Mouse (Mus musculus) WW6 (cell line): Measurements from ENCODE around the gene Wbp1l.

ENCODE experiments used
- DNase-seq: peaks from one replicate; pipeline ENCODE4 v3.0.0-alpha.2; 2013; ENCODE audit warnings: low read depth, low spot score

Wbp1l gene

DNA sequence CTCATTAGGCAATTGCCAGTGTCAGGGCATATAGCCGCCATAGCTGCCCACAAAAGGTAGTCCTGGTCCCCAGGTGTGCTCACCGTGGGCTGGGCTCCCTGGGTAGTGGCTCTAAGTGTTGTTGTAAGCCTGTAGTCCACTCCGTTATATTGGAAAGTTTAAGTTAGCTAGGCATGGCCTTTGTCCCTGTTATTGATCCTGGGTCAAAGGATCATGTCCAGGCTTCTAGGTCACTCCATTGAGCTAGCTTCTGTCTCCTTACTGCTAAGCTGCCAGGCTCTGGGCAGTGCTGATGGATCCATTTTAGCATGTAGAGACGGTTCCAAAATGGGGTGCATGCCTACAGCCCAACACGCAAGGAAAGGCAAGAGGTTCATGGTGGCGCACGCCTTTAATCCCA is 59.5 kb downstream of the Wbp1l start:
- DNase-seq: no peak

DNA sequence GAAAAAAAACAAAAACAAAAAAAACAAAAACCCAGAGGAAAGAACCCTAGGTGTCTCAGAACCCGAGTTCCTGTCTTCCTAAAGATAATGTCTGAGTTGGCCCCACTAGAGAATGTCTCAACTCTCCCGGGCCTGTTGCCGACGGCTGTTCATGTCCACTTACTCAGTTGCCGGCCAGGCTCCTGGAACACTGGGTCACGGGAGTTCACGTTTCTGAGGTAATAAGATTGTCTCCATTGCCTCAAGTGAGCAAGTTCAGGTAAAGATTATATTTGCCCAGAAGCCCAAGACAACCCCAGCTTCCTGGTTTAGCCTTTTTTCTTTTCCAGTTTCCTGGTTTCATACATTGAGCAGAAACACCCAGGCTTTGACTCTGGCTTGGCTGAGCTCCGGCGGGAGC is 60.0 kb downstream of the Wbp1l start:
- no peak for DNase-seq

DNA sequence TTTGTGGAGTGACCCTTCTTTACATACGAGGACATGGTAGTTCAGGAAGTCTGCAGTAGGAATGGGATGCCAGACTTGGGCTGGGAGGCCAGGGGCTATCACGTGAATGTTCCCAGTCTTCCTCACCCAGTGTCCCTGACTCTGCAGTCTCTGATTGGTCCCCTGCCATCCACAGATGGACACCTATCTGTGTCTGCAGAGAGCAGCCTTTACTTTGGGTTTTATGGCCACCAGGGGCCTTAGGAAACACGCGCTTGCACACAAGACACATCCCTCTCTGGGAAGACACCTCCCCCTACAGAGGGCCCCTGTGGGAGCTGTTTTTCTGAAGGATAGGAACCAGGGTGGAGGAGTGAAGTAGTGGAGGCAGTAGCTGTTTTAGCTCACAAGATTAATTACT is 62.6 kb downstream of the Wbp1l start:
- DNase-seq: no peak

DNA sequence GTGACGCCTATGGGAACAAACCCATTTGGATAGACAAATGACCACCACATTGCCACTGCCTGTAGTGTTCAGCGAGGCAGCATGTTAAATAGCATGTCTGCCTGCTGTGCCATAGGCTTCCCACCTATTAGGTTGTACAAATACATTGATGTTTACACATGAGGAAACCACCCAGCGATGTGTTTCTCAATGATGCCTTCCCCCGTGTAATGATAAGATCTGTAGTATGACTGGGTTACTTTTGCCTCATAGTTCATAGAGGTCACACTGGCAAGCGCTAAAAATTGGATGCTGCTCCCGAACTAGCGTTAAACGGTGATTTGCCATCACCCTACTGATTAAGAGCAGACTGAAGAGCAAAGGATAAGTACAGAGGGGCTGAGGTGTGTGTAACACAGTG is 63.3 kb downstream of the Wbp1l start:
- DNase-seq: no peak

DNA sequence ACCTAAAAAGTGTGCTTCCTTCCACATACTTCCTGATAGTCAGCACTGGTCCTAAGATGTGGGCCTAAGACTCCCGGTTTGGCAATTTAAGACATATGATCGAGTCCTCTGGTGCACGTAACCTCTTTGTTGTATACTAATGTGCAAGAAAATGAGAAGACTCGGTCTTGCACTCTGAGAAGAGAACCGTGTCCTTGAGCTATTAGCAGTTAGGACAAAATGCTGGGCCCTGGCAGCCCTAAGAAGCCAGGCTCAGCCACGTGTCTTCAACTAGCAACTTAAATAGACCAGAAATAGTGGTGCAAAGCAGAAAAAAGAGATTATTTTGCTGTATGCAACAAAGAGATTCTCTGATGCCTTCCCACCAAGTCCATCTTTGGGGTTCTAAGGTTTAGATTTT is 63.9 kb downstream of the Wbp1l start:
- no peak for DNase-seq

DNA sequence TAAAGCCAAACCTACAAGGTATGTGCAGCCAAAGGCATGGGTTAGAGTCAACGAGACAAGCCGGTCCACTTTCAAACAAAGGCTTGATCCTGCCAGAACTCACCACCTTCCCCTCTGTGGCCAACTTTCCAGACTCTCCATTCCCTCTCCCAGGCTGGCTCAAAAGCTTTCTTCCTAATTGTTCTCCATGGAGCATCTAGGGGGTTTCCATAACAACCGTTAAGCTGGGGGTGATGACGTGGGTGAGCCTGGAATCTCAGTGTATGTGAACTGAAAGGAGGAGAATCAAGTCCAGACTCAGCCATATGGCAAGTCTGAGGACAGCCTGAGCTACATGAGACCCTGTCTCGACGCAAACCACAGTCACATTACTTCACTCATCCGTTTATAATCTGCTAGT is 66.6 kb downstream of the Wbp1l start:
- no peak for DNase-seq

DNA sequence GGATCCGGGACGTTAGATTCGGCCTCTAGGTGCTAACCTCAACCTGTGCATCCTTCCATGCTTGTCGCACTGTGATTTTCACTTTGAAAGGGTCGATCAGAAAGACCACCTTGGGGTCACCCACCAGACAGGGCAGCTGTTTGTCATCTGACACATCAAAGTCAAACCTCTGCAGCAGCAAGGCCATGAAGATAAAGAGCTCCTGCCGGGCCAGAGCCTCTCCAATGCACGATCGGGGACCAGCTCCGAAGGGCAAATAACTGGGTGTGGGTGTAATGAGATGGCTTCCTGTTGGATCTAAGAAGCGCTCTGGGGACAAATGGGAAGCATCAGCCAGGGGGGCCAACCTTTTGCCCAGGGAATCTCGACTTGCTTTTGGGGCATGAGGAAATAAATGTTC is 68.4 kb downstream of the Wbp1l start:
- no peak for DNase-seq

DNA sequence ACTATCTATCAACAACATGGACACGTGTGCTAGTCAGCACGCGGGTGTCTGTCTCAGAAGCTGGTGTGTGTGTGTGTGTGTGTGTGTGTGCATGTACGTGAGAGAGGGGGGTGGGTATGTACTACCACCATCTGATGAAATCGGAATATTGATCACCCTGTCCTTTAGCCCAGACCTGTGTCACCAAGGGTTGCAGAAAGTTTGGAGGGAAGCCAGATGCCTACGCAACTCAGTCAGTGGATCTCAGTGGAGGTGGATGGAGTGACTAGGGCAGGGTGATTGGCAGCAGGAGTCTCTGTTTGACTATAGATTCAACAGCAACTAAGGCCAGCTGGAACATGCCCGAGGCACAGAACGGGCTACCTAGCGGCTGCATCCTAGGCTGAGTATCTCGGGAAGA is 69.4 kb downstream of the Wbp1l start:
- no peak for DNase-seq

DNA sequence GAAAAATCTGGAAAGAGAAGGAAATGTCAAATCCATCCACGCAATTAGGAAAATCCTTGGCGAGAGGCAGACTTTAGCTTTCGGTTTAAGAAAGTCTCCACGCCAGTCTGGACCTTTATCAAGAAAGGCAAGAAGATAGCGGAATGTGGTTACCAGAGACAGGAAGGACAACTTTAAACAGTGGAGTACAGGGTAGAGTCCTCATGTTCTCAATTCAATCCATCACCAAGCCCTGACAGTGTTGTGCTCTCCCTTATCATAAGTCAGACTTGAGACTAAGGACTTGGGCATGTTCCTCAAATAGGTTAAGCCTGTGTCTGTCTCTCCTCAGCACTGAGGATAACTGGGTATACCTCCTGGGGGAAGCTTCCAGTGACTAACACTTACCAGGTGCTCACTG is 70.9 kb downstream of the Wbp1l start:
- no peak for DNase-seq

DNA sequence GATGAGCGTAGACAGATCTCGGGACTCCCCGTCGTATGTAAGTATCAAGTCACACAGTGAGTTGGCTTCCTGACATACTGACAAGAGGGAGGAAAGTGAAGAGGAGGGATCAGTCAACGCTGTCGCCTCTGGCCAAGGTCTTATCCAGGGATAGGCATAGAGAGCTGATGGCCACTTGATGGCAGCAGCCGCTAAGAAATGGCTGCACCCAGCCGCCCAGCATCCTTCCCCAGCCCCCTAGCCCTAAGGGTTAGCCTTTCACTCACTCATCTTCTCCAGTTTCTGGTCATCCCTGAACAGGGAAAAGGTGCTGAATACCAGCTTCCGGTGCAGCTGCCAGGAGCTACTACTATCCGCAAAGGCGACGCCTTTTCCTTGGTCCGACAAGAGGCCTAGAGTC is 71.8 kb downstream of the Wbp1l start:
- DNase-seq: peak; percentile 34

DNA sequence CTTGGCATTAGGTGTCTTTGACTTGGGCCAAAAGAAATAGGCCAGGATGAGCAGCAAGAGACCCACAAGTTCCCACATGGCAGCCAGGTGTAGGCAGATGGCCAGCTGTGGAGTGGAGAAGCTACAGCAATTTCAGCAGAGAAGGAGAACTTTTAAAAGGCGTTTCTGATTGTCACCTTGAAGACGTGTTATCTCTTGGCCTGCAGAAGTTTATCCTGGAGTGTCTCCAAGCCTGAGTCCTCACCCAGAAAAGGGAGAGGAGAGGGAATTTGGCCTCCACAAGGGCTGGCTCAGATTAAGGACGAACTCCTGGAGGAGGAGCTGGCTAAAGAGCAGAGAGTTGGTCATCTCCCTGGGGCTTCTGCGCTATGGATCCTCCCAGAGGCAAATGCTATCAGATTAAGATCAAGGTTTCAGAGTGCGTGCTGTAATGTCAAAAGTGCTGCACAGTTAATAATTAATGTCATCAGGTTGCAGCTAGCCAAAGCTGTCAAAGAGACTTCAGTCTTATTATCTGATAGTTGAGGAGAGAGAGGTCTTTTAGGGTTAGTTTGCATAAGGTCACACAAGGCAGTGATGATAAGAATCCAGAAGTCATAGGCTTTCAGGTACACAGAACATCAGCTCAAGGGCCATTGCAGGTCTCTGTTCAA is 74.0 kb downstream of the Wbp1l start, which contains the start of gene Cyp17a1:
TSS of gene Cyp17a1 (minus strand) at position 407 of the 653 bp plus-strand sequence.
- DNase-seq: no peak

DNA sequence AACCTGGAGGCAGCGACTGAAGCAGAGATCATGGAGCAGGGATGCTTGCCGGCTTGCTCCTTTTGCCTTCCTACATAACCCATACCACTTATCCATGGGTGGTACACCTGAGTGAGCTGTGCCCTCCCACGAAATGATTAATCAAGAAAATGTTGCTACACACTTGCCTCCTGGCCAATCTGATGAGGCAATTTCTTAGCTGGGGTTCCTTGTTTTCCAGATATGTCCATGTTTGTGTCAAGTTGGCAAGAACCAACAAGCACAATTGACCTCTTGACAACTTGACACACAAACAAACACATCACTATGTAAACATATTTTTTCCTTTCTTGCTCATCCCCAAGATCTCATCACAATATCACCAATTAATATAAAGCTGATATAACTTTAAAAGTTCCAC is 76.8 kb downstream of the Wbp1l start:
- no peak for DNase-seq

DNA sequence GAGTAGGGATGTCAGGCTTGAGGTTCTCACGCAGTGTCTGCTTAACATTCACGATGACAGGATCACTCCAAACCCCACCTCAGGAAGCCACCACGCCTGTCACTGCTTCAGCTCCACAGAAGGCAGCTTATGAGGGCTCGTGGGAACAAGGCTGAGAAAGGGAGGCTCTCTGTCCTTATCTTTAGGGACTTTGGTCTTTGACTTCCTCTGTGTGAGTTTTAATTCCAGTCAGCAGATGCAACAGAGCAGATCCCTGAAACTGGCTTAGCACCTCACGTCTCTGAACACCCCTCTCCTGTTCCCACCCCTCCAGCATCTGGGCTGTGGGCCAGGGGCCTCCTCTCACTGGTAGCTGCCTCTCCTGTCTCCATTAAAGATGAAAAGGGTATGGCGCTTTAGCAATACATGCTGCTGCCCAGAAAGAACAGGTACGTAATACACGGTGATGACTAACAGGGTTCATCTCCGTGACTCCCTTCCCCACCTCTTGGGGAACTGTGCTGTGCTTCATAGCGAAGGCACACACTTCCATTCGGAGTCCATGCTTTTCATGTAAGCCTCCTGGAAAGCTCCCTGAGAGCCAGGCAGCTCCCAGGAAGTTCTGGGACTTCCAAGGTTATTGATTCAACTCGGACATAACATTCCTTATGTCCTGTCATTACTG is 81.0 kb downstream of the Wbp1l start:
- no peak for DNase-seq

DNA sequence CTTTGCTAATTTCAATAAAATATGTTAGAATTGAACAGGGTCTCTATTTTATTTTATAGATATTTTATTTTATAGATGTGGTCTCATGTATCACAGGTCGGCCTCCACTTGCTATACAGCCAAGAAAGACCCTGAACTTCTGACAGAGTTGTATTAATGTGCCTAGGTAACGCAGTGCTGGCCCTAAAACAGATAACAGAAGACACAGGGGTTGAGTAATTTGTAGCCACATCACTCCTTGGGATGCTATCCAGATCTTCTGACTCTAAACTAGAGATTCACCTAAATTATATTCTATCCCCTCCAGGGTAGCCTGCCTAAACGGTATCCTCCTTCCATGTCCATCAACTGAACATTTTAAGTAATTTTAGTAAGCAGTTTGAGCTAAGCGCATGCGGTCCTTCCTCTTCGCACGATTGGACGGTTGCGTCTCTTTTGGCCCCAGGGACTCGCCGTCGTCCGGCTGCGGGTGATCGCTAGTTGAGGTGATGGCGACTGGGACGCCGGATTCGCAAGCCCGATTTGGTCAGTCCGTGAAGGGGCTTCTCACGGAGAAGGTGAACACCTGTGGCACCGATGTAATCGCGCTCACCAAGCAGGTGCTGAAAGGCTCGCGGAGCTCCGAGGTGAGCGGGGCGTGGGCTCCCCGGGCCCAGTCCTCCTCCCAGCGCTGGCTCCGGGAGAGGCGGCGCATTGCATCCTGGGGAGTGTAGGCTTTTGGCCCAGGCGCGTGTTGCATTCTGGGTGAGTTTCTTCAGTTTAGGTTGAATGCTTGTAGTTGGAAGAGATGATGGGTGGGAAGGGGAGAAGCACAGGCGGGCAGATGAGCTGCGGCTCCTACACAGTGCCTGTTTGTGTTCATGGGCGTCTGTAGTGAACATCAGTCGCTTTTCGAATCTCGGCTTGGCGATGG is 90.8 kb downstream of the Wbp1l start, which contains the start of gene Borcs7:
TSS of gene Borcs7 (plus strand) at position 447 of the 913 bp plus-strand sequence.
- DNase-seq: peak; percentile 62

DNA sequence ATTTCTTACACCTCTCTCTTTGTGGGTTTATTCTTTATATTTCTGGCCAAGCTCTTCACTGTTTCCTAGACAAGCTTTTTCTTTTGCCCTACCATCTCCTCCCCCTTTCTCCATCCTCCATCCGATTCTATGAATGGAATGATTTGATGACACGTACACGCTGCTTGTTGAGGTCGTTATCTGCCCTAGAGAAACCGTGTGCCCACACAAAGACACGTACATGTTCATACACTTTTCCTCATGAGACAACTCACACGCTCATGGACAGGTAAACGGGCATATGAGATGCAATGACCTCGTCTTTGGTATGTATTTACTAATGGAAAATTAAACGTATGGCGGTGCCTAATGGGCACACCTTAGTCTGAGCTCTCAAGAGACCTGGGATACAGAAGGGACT is 91.5 kb downstream of the Wbp1l start:
- DNase-seq: no peak

DNA sequence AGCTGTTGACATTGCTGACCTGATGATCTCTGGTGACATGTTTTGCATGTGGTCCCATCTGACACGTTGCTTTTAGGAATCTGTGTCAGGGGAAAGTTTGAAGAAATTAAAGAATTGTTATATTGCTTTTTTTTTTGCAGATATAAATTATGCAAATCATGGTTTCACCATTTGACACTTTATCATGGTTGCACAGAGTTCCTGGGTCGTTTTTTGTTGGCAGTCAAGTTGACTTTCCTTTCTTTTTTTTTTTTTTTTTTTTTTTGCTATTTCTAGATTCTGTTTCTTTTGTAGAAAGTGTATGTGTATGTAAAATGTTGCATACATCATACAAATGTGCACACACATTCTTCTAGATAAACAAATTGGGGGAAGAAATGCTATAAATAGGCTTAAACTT is 92.2 kb downstream of the Wbp1l start:
- no peak for DNase-seq

DNA sequence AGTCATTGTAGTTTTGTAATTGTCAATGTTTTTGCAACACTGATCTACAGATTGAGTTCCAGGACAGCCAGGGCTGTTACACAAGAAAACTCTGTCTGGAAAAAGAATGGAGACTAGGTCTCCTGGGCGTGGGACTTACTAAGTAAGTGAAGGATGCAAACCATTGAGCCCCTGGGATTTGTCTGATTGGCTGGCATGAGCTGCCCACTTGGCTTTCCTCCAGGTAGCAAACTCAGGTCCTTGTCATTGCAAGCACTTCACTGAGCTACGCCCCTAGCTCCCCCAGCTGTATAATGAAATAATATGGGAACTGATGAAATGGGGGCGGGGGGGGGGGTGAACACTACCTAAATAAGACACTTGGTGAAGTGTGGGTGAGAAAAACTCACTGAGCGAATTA is 94.3 kb downstream of the Wbp1l start:
- no peak for DNase-seq

DNA sequence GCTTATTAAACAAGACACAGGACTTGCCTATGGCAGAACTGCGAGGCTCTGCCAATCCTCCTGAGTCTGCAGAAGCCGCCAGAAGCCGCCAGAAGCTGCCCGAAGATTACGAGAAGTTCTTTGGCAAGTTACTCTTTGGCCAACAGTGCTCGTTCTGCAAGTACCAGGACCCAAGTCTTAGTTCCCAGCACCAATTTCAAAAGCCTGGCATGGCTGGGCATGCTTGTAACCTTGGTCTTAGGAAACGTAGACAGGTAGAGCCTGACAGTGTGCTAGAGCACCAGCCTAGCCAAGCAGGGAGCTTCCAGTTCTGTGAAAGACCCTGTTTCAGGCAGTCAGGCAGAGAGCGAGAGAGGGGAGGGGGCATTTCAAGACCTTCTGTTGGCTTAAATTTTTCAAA is 97.6 kb downstream of the Wbp1l start:
- DNase-seq: no peak

DNA sequence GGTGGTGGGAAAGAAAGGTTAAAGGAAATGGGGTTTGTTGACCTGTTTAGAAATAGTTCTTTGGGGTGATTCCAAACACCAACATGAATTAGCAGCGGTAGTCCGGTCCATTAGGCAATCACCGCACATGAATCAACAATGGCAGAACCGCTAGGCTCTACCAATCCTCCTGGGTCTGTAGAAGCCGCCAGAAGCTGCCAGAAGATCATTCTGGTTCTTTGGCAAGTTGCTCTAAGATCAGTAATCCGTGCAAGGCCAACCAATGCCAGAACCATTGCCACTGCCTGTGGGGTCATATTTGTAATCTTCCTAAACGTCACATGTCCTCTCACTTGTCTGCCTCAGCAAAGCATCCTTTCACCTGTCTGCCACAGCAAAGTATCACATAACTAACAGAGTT is 98.1 kb downstream of the Wbp1l start:
- DNase-seq: no peak

DNA sequence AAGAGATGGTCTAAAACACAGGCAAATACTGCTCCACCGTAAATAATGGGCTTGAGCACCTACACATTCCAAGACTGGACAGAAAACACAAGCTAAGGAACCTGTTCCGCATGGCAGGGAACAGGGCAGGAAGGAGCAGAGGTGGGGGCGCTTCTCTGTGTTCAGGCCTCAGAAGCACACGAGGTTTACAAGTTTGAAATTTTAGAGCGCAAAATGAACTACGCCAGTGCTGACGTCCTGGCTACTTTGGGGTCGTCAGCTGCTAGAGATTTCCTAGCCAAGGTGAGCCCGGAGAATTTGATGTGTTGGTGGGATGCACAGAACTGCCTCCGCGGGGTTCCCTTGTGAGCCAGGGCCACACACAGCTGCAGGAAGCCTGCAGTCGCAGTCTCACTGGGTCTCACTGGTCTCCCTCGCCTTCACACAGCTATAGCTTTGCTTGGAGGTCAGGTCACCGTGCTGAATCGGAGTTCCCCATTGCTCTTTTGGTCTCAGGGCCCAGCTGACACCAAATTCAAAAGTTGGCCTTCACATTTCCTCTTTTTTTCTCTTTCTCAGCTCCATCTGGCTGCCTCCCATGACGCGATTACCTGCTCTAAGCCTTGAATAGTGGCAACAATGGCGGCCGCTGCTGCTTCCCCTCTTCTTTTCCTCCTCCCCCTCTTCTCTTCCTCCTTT is 99.1 kb downstream of the Wbp1l start:
- no peak for DNase-seq

DNA sequence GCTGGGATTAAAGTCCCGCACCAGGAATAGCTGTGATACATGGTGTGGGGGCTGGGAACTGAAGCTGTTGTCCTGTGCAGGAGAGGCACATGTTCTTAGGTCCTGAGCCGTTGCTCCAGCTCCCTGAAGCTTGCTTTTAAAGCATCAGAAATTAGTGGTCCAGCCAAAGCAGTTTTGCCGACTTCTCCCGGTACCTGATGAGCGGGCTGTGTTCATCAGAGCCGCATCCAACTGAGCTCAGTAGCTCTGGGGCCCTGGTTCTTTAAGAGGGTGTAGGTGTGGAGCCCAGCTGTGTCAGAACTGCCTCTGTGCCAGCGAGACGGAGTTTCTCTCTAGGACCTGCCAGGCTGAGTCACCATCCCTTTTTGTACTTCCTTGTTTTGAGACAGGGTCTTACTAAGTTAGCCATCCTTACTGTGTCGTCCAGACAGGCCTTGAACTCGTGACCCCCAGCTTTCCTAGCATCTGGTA is 100.2 kb downstream of the Wbp1l start:
- no peak for DNase-seq

DNA sequence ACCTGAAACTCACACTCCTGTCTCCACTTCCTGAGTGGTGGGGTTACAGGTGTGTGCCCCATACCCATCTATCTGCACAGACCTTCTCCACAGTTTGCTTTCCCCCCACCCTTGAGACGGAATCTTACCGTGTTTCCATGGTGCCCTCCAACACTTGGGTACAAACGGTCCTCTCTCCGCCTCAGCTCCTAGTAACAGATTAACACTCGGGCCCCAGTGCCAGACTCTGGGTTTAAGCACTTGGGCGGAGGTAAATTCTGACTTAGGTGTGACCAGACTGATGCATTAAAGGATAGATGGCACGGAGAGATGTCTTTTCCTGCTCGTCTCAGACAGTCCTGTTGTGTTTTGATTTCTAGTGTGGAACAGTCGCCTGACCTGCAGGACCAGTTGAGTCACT is 102.3 kb downstream of the Wbp1l start:
- DNase-seq: no peak
